33 mouse cellular contexts compared by ENCODE assay signal in genomic region chr14:78319000-78319399, GRCm38 (mm10). TPM values are rescaled to one million over a fixed set of nuclear protein-coding genes. Genes with fewer than 3 reads are reported as not detected.
"Had no signal": no experiment of that assay in that cellular context is flagged by ENCODE, and none has a peak within 500 bp of the region (broad histone marks: within the 10 kb centered on the region; RNA-seq: fewer than 3 reads in every experiment).

No protein-coding gene starts in this region.

- ATAC-seq: forebrain, embryonic 13.5 days; forebrain, embryonic 14.5 days; forebrain, embryonic 15.5 days; forebrain, embryonic 16.5 days; forebrain, postnatal 0 days had no signal

- DNase-seq: cerebellum, adult 2 months; cerebellum, adult 8-10 months; cerebellum, adult 9-10 months; cerebellum, adult 9-11 months; cerebellum, postnatal 10 days; cerebellum, postnatal 14 days; cerebellum, postnatal 25 days; cerebellum, postnatal 36 days; embryo, embryonic 11 days; forebrain, postnatal 0 days; gastrocnemius, adult 2 months; gastrocnemius, postnatal 10 days; gastrocnemius, postnatal 14 days; gastrocnemius, postnatal 25 days; gastrocnemius, postnatal 36 days; heart, adult 18-20 months; heart, adult 2 months had no signal

- H3K27ac ChIP-seq: embryonic facial prominence, embryonic 10.5 days; embryonic facial prominence, embryonic 12.5 days; embryonic facial prominence, embryonic 13.5 days; embryonic facial prominence, embryonic 15.5 days; forebrain, embryonic 10.5 days; forebrain, embryonic 12.5 days; forebrain, embryonic 13.5 days; forebrain, embryonic 15.5 days; gastrocnemius, adult 2 months; heart, adult 2 months had no signal

- H3K4me3 ChIP-seq: embryonic facial prominence, embryonic 10.5 days; embryonic facial prominence, embryonic 12.5 days; embryonic facial prominence, embryonic 13.5 days; embryonic facial prominence, embryonic 15.5 days; erythroblast, embryonic 14.5 days; forebrain, embryonic 10.5 days; forebrain, embryonic 12.5 days; forebrain, embryonic 13.5 days; forebrain, embryonic 15.5 days; gastrocnemius, adult 2 months; heart, adult 2 months had no signal

- H3K4me2 ChIP-seq: embryonic facial prominence, embryonic 12.5 days; embryonic facial prominence, embryonic 13.5 days; embryonic facial prominence, embryonic 15.5 days; forebrain, embryonic 12.5 days; forebrain, embryonic 13.5 days; forebrain, embryonic 15.5 days had no signal

- H3K4me1 ChIP-seq: embryonic facial prominence, embryonic 10.5 days; embryonic facial prominence, embryonic 12.5 days; embryonic facial prominence, embryonic 13.5 days; embryonic facial prominence, embryonic 15.5 days; forebrain, embryonic 10.5 days; forebrain, embryonic 12.5 days; forebrain, embryonic 13.5 days; forebrain, embryonic 15.5 days had no signal

- H3K9ac ChIP-seq: embryonic facial prominence, embryonic 12.5 days; embryonic facial prominence, embryonic 13.5 days; embryonic facial prominence, embryonic 15.5 days; forebrain, embryonic 12.5 days; forebrain, embryonic 13.5 days; forebrain, embryonic 15.5 days; forebrain, postnatal 0 days had no signal

- H3K9me3 ChIP-seq: embryonic facial prominence, embryonic 10.5 days; embryonic facial prominence, embryonic 12.5 days; embryonic facial prominence, embryonic 13.5 days; embryonic facial prominence, embryonic 15.5 days; forebrain, embryonic 10.5 days; forebrain, embryonic 12.5 days; forebrain, embryonic 13.5 days; forebrain, embryonic 15.5 days had no signal

- H3K36me3 ChIP-seq: embryonic facial prominence, embryonic 10.5 days; embryonic facial prominence, embryonic 12.5 days; embryonic facial prominence, embryonic 13.5 days; embryonic facial prominence, embryonic 15.5 days; forebrain, embryonic 10.5 days; forebrain, embryonic 12.5 days; forebrain, embryonic 15.5 days had no signal

- H3K27me3 ChIP-seq: embryonic facial prominence, embryonic 12.5 days; embryonic facial prominence, embryonic 13.5 days; embryonic facial prominence, embryonic 15.5 days; forebrain, embryonic 12.5 days; forebrain, embryonic 13.5 days; forebrain, embryonic 15.5 days had no signal

RNA-seq across cellular contexts. Expression of gene Tnfsf11, which starts 11.2 kb away (rescaled TPM):
- total RNA-seq: gastrocnemius, adult 18-20 months; gastrocnemius, adult 2 months; gastrocnemius, adult 8-10 months; gastrocnemius, postnatal 14 days; gastrocnemius, postnatal 25 days; gastrocnemius, postnatal 36 days; gastrocnemius, postnatal 4 days; heart, adult 8-10 months had no signal
- polyA plus RNA-seq: cerebellum, adult 2 months; erythroblast, embryonic 14.5 days; forebrain, embryonic 14.5 days; forebrain, embryonic 15.5 days; gonadal fat pad, adult 2 months; heart, adult 2 months had no signal
